Mouse (Mus musculus): ENCODE data around the gene Per2. TPM values are rescaled to one million over a fixed set of nuclear protein-coding genes. Genes with fewer than 3 reads are reported as not detected.
A peak's percentile ranks its signal among the peaks of the same experiment; 100 is the strongest.

Per2 gene
- polyA plus RNA-seq, 1 experiment, result 4.1 TPM

DNA sequence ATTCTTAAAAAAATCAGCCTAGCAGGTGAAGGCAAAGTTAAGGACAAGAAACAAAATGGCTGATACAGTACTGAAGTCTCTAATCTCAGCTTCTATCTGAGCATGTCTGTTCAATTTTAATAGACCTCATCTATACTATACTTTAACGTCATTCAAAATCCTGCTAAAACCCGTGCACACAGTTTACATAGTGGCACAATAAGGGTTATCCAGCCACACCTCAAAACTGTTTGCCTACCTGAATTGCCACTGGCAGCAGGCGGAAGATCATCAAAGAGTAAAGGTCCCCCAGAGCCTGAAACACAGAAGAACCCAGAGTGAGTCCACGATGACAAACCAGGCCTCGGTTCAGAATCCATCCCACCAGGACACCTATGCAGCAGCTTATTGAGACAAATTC is 68.8 kb downstream of the Per2 start:
- no peak overlapping the region for H3K4me3 ChIP-seq (ENCODE audit: low read depth, low read length)
- no peaks in the 10 kb centered on the region for H3K4me1 ChIP-seq (ENCODE audit: control insufficient read depth, insufficient read depth, insufficient read length, low read length)
- TF ChIP-seq POLR2A (IDR thresholded peaks at IDR 0.05; ENCODE audit: low read depth, low read length), result no peak
- no peak for TF ChIP-seq CTCF (IDR thresholded peaks at IDR 0.05; ENCODE audit: extremely low read depth, insufficient read length, insufficient replicate concordance, low read depth, low read length)
- no peaks in the 10 kb centered on the region for H3K27me3 ChIP-seq (ENCODE audit: control insufficient read depth, insufficient read depth, low read length)
- H3K27ac ChIP-seq (ENCODE audit: insufficient read depth, low read depth, low read length), result no peak overlapping the region
- 33% methylated on average over 5 of the region's 5 CpGs for WGBS
- peaks cover 39% of the 10 kb centered on the region for H3K36me3 ChIP-seq (ENCODE audit: control insufficient read depth, insufficient read depth, low read length)

- no peak overlapping the region for H3K4me3 ChIP-seq (ENCODE audit: low read depth, low read length)
- TF ChIP-seq POLR2A (IDR thresholded peaks at IDR 0.05; ENCODE audit: low read depth, low read length) (no peak), CTCF (IDR thresholded peaks at IDR 0.05; ENCODE audit: extremely low read depth, insufficient read length, insufficient replicate concordance, low read depth, low read length) (no peak)
- H3K27ac ChIP-seq (ENCODE audit: insufficient read depth, low read depth, low read length), result no peak overlapping the region
- H3K27me3 ChIP-seq (ENCODE audit: control insufficient read depth, insufficient read depth, low read length), result no peaks in the 10 kb centered on the region
- H3K4me1 ChIP-seq (ENCODE audit: control insufficient read depth, insufficient read depth, insufficient read length, low read length), result no peaks in the 10 kb centered on the region
- WGBS, result 66% methylated on average over 4 of the region's 4 CpGs
- peaks cover 68% of the 10 kb centered on the region for H3K36me3 ChIP-seq (ENCODE audit: control insufficient read depth, insufficient read depth, low read length)
Observed at GRCm38 (mm10) chr1:91381091-91381471, 78.0 kb downstream of the Per2 start.

- Histone ChIP-seq H3K27me3 (ENCODE audit: control insufficient read depth, insufficient read depth, low read length) (no peaks in the 10 kb centered on the region), H3K36me3 (ENCODE audit: control insufficient read depth, insufficient read depth, low read length) (peaks cover 70% of the 10 kb centered on the region), H3K4me1 (ENCODE audit: control insufficient read depth, insufficient read depth, insufficient read length, low read length) (no peaks in the 10 kb centered on the region), H3K27ac (ENCODE audit: insufficient read depth, low read depth, low read length) (no peak overlapping the region), H3K4me3 (ENCODE audit: low read depth, low read length) (no peak overlapping the region)
- no peak for TF ChIP-seq POLR2A (IDR thresholded peaks at IDR 0.05; ENCODE audit: low read depth, low read length)
- peak; percentile 41; the same call in 1 of the 2 replicates for TF ChIP-seq CTCF (IDR thresholded peaks at IDR 0.05; ENCODE audit: extremely low read depth, insufficient read length, insufficient replicate concordance, low read depth, low read length)
- WGBS, result 42% methylated on average over 7 of the region's 7 CpGs
Observed at GRCm38 (mm10) chr1:91380453-91381090, 78.6 kb downstream of the Per2 start.

GRCm38 (mm10) chr1:91373414-91373835 is 85.7 kb downstream of the Per2 start:
- Histone ChIP-seq H3K27me3 (ENCODE audit: control insufficient read depth, insufficient read depth, low read length) (no peaks in the 10 kb centered on the region), H3K4me3 (ENCODE audit: low read depth, low read length) (no peak overlapping the region), H3K4me1 (ENCODE audit: control insufficient read depth, insufficient read depth, insufficient read length, low read length) (peaks cover 18% of the 10 kb centered on the region), H3K36me3 (ENCODE audit: control insufficient read depth, insufficient read depth, low read length) (peaks cover 61% of the 10 kb centered on the region), H3K27ac (ENCODE audit: insufficient read depth, low read depth, low read length) (no peak overlapping the region)
- TF ChIP-seq CTCF (IDR thresholded peaks at IDR 0.05; ENCODE audit: extremely low read depth, insufficient read length, insufficient replicate concordance, low read depth, low read length) (no peak), POLR2A (IDR thresholded peaks at IDR 0.05; ENCODE audit: low read depth, low read length) (no peak)
- WGBS, result 52% methylated on average over 6 of the region's 6 CpGs

- TF ChIP-seq POLR2A (IDR thresholded peaks at IDR 0.05; ENCODE audit: low read depth, low read length) (no peak), CTCF (IDR thresholded peaks at IDR 0.05; ENCODE audit: extremely low read depth, insufficient read length, insufficient replicate concordance, low read depth, low read length) (no peak)
- H3K36me3 ChIP-seq (ENCODE audit: control insufficient read depth, insufficient read depth, low read length), result peaks cover 32% of the 10 kb centered on the region
- peak overlapping the region; percentile 0 for H3K4me3 ChIP-seq (ENCODE audit: low read depth, low read length)
- WGBS, result 37% methylated on average over 23 of the region's 23 CpGs
- H3K27me3 ChIP-seq (ENCODE audit: control insufficient read depth, insufficient read depth, low read length), result no peaks in the 10 kb centered on the region
- peaks cover 29% of the 10 kb centered on the region for H3K4me1 ChIP-seq (ENCODE audit: control insufficient read depth, insufficient read depth, insufficient read length, low read length)
- H3K27ac ChIP-seq (ENCODE audit: insufficient read depth, low read depth, low read length), result peak overlapping the region; percentile 75
Observed at GRCm38 (mm10) chr1:91370055-91370454, 89.1 kb downstream of the Per2 start.

DNA sequence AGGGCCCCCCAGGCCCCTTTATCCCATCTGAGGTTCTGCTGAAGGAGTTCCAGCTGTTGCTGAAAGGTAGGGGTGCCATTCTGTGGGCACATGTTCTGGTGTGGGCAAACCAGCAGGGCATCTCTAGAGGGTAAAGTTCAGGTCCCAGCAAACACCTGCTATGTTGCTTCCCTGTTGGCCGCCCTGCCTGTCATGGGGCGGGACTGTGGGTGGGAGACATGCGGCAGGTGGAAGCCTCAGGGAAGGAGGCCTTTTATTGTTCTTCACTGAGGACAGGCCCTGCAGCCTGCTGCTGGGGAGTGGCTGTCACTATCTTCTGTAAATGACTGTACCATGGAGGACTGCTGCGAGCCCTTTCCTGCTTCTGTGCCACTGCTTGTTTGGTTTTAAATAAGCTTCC is 89.7 kb downstream of the Per2 start:
- peak overlapping the region; percentile 75 for H3K27ac ChIP-seq (ENCODE audit: insufficient read depth, low read depth, low read length)
- no peaks in the 10 kb centered on the region for H3K27me3 ChIP-seq (ENCODE audit: control insufficient read depth, insufficient read depth, low read length)
- TF ChIP-seq POLR2A (IDR thresholded peaks at IDR 0.05; ENCODE audit: low read depth, low read length) (no peak), CTCF (IDR thresholded peaks at IDR 0.05; ENCODE audit: extremely low read depth, insufficient read length, insufficient replicate concordance, low read depth, low read length) (no peak)
- WGBS, result 21% methylated on average over 4 of the region's 4 CpGs
- H3K4me3 ChIP-seq (ENCODE audit: low read depth, low read length), result no peak overlapping the region
- H3K36me3 ChIP-seq (ENCODE audit: control insufficient read depth, insufficient read depth, low read length), result peaks cover 27% of the 10 kb centered on the region
- peaks cover 29% of the 10 kb centered on the region for H3K4me1 ChIP-seq (ENCODE audit: control insufficient read depth, insufficient read depth, insufficient read length, low read length)

GRCm38 (mm10) chr1:91367295-91367694 is 91.8 kb downstream of the Per2 start:
- TF ChIP-seq POLR2A (IDR thresholded peaks at IDR 0.05; ENCODE audit: low read depth, low read length) (no peak), CTCF (IDR thresholded peaks at IDR 0.05; ENCODE audit: extremely low read depth, insufficient read length, insufficient replicate concordance, low read depth, low read length) (no peak)
- no peaks in the 10 kb centered on the region for H3K27me3 ChIP-seq (ENCODE audit: control insufficient read depth, insufficient read depth, low read length)
- 90% methylated on average over 3 of the region's 3 CpGs for WGBS
- peaks cover 9% of the 10 kb centered on the region; the same call in 1 of the 2 replicates for H3K36me3 ChIP-seq (ENCODE audit: control insufficient read depth, insufficient read depth, low read length)
- H3K4me3 ChIP-seq (ENCODE audit: low read depth, low read length), result peak overlapping the region; percentile 21
- no peak overlapping the region for H3K27ac ChIP-seq (ENCODE audit: insufficient read depth, low read depth, low read length)
- peaks cover 29% of the 10 kb centered on the region for H3K4me1 ChIP-seq (ENCODE audit: control insufficient read depth, insufficient read depth, insufficient read length, low read length)

All from small intestine, adult 2 months (tissue).